Mouse (Mus musculus) retina, adult 2 months (tissue): ENCODE measurements around the gene Olfr2.
"Not testable (repeated sequence)": the region's sequence is repeated elsewhere in the genome, so short reads cannot be mapped to it uniquely, and the experiment has no call there.

ENCODE experiments used
- DNase-seq: peaks from one replicate; pipeline ENCODE4 v3.0.0-alpha.2; 2012; ENCODE audit warnings: low read depth, low spot score

Gene Olfr2

GRCm38 (mm10) chr7:107005972-107006371 lies at the start of gene Olfr2:
Olfr2 (minus strand) TSS chr7:107006072.
- no peak for DNase-seq

DNA sequence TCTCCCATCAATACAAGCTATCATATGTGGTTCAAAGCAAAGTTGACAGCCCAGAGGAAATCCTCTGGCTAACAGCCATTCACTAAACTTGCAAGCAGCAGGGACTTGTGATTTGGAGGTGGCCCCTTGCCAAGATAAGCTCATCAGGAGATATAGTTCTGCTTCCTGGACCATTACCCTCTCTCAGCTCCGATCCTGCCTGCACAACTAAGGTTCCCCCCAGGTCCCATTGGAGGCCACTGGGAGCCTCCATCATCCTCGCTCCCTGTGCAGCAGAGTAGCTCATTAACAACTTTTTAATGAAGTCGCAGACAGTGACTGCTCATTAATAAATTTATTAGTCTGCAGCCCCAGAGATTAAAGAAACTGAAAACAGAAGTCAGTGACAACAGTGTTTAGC lies 41.7 kb upstream of the Olfr2 start:
- no peak for DNase-seq

DNA sequence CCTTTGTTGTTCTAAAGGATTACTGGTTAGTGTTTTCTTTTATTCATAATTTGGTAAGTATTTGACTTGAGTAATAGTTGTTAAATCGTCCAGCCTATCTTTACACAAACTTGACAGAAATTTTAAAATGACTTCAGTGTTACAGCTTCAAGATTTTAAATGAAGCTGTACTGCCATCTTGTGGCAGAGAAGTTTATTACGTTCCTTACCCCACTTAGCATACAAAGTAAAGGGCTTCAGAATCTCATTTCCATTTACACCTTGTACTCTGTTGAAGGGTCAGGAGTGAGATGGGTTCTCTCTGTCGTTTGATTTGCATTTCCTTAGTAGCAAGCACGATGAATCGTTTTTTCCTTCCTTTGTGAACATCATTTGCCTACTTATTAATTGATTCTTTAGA lies 40.0 kb upstream of the Olfr2 start:
- DNase-seq: peak; percentile 9

- no peak for DNase-seq
Observed at GRCm38 (mm10) chr7:107044407-107044806, 38.5 kb upstream of the Olfr2 start.

DNA sequence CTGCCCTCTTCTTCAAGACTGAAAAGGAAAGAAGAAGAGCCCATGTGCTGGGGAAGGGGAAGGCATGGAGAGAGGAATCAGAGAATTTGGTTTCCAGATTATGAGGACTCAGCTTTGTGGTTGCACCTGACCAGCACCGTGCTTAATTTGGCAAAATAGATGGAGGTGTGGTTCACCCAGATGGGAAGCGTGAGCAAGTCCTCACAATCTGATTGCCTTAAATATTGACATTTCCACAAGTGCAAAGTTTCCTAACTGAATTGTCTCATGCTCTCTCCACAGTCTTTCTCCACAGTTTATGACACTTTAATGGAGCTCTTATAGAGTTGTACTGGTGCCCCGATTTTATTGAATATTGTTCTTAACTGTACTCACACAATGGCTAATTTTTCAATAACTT lies 37.3 kb upstream of the Olfr2 start:
- DNase-seq: no peak

GRCm38 (mm10) chr7:107039934-107040563 lies 34.2 kb upstream of the Olfr2 start:
- no peak for DNase-seq

- no peak for DNase-seq
Observed at GRCm38 (mm10) chr7:107030874-107031273, 25.0 kb upstream of the Olfr2 start, which contains the start of gene Olfr713. Olfr713 (plus strand) TSS chr7:107031174.

- DNase-seq: no peak
Observed at GRCm38 (mm10) chr7:107004169-107004568, 1.7 kb downstream of the Olfr2 start.

GRCm38 (mm10) chr7:107000798-107001197 lies 5.1 kb downstream of the Olfr2 start:
- DNase-seq: no peak

DNA sequence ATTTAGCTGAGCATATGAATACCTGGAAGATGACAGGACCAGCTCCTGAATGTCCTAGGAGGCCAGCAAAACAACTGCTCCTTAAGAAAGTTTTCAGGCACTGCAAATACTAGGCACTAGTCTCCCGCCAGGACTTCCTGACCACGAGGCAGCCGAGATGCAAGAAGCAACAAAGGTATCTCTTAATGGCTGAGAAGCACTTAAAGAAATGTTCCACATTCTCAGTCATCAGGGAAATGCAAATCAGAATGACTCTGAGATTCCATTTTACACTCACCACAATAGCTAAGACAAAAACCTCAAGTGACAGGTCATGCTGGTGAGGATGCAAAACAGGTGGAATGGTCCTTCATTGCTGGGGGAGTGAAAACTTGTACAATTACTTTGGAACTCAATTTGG lies 20.6 kb downstream of the Olfr2 start:
- DNase-seq: no peak

DNA sequence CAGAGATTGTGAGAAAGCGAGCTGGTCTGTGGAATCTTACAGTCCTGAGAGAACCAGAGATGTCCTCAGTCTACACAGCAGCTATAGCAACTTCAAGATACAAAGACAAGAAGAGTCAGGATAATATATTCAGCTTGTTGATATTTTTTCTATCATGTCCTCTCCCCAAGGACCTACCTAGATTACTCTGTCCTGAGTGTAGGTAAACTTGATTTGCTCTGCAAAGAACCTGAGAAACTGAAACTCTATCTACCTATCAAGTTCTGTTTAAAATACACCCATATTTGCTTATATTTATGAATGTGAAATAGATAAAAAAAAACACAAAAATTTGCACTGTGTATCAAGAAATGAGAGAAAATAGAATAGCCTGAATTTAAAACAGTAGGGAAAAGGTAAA lies 30.5 kb downstream of the Olfr2 start, which contains the start of gene Olfr711:
Olfr711 (minus strand) TSS at position 101 of the 400 bp plus-strand sequence.
- no peak for DNase-seq

DNA sequence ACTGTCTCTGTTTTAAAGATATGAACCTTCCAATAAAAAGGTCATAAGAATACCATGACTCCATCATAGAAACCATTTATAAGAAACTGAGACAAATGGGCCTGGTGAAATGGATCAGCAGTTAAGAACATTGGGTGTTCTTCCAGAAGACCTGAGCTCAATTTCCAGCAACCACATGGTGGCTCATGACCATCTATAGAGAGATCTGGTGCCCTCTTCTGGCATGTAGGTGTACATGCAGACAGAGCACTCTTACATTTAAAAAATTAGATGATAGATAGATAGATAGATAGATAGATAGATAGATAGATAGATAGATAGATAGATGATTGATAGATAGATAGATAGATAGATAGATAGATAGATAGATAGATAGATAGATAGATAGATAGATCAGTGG lies 38.4 kb downstream of the Olfr2 start:
- DNase-seq: not testable (repeated sequence)

DNA sequence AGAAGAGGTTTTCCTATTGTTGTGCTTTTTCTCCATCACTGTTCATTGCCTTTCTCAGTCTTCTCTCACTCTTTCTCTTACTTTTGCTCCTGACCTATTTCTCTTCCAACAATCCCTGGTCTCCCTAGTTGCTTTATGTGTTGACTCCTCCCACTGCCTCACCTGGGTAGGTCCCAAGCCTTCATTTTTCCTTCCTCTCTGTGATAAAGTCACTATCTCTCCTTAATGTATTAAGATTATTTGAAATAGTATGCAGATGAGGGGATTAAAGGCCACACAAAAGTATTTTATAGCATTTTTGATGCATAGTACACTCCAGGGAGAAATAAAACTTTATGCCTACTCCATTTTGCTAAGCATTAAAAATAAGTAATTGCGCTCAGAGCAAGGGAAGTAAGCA lies 42.0 kb downstream of the Olfr2 start, which contains the start of gene Olfr6:
Olfr6 (minus strand) TSS at position 101 of the 400 bp plus-strand sequence.
- DNase-seq: no peak

DNA sequence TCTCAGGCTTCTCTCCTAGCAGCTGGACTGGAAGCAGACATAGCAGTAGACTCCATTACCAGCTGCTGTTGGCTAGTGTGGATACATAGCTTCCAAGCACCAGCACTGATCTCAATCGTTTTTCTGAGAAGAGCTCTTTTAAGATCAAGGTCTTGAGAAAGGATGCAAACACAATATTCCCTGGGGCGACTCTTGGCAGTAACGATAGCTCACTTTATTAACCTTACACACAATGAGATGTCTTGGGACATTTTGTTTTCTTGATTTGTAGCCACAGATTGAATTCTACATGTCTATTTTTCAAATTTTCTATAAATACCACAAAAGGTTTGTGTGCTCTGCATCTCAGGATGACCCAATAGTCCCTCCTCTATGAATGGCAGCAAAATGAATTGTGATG lies 57.7 kb downstream of the Olfr2 start, which contains the start of gene Olfr710:
Olfr710 (minus strand) TSS at position 101 of the 400 bp plus-strand sequence.
- no peak for DNase-seq
